Mouse (Mus musculus): ENCODE results near the gene Rbm20.
"Not testable (repeated sequence)": the region's sequence is repeated elsewhere in the genome, so short reads cannot be mapped to it uniquely, and the experiment has no call there.

The Rbm20 gene

DNA sequence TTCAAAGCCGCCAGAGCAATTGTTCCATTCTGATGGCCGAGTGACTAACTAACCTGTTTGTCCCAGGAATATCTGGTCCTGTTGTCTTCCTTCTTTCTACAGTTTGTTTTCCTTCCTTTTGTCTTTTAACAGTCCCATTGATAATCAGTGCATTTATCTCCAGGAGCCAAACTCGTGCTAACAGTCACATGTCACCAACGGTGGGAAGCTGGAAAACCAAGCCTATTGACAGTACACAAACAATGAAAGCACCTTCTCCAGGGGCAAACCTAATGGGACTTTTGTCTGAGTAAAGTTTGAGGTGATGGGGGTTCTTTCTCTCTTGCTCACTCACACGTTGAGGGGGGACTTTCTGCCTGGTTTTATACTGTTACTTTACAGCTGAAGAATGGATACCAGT is 213.2 kb downstream of the Rbm20 start:
- no peak for DNase-seq

DNA sequence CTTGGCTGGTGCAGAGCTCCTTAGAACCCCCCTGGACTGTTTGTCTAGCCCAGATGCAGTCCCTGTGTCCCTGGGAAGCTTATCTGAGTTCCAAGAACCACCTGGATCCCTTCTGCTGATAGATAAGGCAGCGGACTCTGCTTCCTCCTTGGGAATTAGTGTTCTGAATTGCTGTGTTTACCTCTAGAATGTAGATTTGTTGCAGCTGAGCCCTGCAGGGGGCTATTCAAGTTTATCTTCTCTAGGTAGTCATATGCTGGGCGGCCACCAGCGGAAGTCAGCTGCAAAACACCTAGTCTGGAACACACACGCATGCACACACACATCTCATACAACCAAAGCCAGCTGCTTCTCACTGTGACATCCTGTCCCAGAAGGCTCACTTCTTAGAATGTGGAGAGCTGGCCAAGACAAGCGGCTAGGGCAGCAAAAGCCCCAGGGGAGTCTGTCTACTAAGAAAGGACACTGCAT is 213.7 kb downstream of the Rbm20 start:
- DNase-seq: peak; percentile 78 to 89

DNA sequence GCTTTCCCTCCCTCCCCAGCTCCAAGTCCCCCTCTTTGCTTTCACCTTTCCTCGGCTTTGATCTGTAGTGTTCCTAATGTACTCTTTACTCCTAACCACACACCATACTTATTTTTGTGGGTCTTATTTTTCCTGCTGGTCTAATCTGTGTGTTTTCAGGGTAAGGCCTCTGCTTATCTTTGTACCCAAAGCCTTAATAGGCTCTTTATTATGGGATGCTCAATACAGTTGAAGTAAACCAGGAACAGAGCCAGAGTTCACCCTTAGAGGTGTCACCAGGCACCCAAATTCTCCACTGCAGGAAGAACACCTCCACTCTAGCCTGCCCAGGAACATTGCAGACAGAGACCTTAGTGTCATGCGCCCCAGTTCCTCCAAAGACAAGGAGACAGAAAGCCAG is 214.5 kb downstream of the Rbm20 start:
- DNase-seq: no peak

DNA sequence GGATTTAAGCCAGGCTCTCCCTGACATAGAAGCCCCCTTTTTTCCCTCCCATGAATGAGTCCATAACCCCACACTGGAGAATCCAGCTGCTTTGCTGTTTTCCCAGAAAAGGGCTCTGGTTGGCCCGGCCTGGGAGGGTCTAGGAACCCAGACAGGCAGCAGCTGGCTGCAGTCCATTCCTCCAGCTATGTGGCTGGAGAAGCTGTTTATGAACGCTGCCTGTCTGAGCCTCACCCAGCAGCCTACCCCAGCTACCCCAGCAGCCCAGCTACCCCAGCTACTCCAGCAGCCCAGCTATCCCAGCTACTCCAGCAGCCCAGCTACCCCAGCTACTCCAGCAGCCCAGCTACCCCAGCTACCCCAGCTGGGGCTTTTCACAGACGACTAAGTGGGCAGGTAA is 215.0 kb downstream of the Rbm20 start, which contains the start of gene Pdcd4:
TSS of gene Pdcd4 (plus strand) at position 171 of the 400 bp plus-strand sequence.
- peak; percentile 35 to 54 for DNase-seq

DNA sequence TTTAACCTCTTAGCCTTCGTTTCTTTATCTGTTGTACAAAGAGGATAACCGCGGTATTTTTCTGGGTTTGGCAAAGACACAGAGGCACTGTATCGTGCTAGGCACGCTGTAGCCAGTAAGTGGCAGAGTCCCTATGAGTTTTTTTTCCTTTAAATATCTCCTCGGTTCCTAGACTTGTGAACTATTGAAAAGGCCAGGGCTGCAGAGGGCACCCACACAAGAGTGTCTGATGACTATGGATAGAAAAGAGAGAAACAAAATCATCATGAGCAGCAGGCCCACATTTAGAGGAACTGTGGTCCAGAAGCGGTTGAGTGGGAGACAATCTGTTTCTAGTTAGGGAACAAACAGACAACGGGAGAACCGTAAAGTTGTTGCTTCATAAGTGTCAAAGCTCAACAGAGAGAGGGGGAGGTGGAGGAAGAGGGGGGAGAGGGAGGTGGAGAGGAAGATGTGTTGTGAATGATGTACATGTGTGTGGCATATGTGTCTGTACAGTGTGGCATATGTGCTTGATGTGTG is 215.8 kb downstream of the Rbm20 start:
- DNase-seq: peak in 1 of 2 experiments; percentile 30

DNA sequence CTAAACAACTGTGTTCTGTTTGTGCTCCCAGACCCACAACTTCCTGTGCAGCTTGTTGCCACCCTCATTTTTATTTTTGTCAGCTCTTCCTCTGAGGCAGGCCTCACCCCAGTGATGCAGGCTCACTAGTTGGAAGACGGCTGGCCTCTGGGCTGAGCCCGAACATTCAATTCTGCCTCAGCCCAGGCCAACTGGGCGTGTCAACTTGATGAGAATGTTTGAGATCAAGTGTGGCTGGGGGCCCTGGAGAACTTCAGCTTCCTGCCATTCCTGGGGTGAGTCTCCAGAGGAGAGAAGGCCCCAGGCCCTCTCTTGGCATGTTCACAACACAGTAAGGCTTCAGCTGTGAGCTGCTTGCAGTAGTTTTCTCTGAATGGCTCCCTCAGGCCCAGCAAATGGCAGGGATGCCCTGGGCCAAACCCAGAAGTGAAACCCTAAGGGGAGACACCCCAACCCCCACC is 216.6 kb downstream of the Rbm20 start:
- peak; percentile 75 to 82 for DNase-seq

DNA sequence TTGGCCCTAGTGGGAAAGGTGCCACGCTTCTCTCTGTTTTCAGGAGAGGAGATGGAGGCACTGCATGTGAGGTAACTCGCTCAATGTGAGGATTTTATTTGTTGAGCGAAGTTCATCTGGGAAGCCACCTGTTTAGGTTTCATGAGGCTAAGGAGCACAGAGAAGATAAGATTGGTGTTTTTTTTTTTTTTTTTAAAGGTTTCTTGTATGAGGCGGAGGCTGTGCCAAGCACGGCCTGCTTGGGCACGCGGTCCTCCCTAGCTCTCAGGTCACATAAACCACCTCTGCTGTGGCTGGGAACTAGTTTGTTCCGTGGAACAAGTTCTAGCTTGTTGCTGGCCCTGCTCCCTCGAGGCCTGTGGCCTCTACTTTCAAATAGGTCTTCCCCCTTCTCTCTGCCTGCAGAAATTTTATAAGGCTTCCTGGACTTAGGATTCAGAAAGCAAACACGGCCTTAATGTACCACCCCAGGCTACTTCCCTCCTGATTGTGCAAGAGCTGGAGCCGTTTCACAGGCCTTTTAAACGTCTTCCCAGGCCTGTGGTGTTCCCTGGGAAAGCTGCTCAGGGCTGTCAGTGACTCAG is 217.5 kb downstream of the Rbm20 start:
- peak in 1 of 2 experiments; percentile 41 for DNase-seq

DNA sequence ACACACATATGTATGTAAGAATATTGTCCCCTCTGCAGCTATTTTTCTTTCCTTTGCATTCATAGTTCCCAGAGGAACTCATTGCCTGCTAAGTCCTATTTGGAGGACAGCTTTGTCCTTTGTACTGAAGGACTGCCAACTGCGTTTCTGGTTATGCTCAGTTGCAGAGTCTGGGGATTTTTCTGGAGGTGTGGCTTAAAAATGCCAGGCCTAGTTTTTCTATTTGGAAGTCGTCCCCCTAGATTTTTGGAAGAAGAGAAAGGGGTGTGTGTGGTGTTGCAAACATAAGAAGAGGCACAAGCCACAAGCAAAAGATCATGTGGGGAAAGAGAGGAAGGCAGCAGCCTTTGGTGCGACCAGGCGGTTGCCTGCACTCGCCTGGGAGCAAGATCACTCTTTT is 220.9 kb downstream of the Rbm20 start:
- DNase-seq: no peak

DNA sequence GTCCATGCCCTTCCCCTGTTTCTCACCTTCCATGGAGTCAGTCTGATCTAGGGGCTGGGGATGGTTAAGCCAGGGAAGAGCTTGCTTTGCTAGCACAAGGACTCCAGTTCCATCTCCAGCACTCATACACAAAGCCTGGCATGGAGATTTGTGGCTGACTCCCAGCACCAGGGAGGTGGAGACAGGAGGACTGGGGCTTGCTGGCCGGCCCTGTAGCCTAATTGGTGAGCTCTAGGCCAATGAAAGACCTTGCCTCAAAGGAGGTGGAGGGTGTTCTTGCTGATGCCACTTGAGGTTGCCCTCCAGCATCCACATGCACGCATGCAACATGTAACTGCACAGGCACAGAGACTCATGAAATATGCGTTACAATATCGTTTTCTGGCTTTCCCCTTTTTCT is 221.4 kb downstream of the Rbm20 start:
- DNase-seq: no peak

DNA sequence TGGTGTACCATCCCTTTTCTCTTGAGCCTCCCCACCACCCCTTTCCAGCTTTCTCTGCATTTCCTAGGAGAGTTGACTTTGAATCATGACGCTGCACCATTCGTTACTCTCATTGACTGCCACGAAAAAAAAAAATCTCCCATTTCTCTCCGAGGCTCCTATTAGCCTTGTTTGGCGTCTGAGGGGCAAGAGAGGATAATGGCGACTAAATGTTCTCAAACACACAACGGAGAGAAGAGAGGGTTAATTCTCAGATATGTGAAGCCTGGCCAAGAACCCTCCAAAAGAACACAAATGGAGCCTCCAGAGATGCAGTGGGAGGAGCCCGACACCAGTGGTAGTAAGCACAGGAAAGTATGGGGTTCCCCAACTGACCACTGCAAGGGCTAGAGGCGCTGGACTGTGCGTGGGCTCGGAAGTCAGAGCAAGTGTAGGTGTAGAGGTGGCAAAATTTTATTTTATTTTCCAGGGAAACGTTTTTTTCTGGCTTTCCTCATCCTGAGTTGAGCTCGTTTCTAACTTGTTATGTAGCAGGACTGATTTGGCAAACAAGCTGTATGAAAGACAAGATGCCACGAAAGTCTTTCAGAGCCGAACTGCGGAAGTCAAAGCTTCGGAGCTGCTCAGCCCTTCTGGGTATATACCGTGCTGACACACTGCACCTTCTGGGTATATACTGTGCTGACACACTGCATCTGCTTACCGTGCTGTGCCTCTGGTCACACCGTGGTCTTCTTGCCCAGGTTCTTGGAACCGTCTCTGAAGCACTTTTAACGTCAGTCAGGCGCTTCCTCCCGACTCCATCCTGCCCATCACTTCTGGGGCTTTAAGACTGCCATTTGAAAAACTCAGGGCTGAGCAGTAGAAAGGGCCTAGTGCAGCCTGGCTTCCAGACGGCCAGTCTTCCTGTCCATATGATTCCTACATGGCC is 222.1 kb downstream of the Rbm20 start:
- no peak for DNase-seq

DNA sequence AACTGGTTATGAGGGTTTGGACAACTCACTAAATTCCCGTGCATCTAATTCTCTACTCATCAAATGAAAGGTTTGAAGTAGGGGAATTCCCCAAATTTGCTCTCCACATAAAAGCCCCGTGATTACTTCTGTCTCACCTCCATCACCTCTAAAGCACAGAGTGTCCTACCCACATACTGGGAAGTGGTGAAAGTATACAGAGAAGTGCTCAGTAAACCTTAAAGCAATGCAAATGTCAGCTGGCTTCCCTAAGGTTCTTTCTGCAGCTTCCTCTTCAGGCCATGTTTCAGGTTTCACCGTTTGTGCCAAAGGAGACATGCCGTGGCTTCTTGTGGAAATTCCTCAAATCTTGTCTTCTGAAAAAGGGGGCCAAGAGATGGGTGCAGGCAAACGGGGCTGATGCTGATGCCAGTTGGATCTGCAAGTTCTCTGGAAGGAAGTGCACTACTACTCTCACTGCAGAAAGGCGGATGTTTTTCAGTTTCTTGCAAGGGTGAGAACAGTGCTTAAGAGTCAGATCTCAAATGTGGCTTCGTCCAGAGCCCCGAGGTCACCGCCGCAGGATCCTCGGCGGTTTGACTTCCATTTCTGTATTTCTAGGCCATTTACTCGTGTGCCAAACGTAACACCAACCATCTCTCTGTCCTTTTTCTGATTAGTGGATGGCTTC is 223.0 kb downstream of the Rbm20 start:
- DNase-seq: peak; percentile 33 to 46

DNA sequence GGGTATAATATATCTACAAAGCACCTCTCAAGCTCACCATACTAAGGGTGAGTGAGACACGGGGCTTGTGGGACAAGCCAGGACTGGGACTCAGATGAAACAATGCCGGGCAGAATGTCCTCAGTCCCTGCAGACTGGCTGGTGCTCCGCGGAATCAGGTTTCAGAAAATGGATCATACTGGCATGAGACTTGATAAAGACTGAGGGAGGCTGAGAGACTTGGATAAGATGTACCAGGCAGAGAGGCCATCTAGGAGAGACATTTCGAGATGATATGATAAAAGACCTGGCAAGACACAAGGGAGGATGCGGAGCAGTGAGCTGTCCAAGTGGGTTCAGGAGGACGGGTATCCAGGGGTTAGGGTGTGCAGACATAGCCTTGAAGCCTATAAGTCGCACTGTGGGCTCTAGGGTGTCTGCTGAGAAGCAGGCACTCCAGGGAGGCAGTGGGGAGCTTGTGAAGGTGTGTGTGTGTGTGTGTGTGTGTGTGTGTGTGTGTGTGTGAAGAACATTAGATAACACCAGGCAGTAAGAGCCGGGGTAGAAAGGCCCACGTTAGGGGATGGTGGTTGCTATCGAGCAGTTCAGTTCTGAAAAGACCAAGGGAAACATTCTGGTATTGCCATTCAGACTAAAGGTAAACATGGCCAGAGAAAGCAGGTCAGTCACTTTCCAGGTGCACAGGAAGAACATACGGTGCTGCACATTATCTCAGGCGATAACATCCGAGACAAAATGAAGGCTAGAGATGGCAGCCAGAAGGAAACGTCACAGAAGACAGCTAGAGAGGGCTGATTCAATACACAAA is 225.0 kb downstream of the Rbm20 start:
- peak; percentile 49 for DNase-seq

DNA sequence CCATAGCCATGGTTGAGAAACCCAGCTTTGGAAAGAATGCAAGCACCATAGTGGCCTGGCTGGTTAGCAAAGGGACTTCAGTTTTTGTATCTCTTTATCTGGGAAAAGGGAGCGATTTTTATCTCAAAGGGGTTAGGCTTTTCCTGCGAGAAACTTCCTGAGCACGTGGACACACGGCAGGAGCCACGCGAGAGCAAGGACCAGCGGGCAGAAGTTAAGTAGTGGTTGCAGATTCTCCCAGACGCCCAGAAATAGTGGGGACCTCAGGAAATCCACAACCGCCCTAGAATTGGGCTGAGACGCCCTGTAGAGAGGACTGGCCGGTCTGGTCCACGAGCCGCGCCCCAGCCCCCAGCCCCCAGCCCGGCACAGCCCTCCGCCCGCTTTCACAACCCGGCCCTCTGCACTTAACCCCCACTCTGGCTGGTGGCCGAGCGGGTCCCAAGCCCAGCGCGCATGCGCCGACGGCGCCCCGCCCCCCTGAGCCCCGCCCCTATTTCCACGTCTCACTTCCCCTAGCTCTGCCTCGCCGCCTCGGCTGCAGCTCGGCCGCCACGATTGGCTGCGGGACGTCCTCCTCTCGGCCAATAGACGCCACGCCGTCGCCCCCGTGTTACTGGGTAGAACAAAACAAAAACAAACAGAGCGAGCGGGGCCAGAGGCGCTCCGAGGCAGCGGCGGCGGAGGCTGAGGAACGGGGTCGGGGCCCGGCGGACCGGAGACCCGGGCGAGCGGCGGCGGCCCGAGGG is 225.8 kb downstream of the Rbm20 start:
- DNase-seq: peak; percentile 93 to 98

DNA sequence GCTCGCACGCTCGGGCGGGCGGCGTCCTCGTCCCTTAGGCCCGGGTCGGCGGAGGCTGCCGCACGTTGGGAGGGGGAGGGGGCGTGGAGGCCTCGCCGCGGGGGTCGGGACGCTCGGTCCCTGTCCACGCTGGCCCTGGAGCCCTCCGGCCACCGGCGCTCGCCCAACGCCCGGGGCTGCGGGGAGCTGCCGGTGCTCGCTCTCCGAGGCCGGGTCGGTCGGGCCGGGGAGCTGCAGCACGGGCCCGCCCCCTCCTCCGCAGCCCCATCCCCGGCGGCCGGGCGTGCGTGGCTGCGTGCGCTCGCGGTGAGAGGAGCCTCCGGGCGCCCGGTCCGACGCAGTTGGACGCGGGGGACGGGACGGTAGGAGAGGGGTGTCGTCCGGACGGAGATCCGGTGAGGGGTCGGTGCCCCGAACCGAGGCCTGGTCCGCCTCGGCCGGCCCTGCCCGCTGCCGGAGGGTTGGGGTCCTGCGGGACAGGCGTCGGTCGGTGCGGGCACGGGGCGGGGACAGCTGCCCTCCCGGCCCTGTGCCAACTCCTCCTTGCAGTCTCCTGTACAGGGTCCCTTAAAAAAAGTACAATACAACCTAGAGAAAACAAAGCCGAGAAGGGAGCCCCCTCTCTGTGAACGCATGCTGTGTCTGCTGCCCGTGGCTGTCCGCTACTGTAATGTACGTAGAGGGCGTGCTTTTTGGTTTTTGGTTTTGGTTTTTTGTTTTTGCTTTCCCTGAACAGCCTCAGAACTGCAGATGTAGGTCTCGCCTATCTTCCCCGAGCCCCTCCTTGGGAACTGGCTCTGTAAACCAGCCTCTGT is 226.6 kb downstream of the Rbm20 start:
- peak; percentile 71 to 76 for DNase-seq

DNA sequence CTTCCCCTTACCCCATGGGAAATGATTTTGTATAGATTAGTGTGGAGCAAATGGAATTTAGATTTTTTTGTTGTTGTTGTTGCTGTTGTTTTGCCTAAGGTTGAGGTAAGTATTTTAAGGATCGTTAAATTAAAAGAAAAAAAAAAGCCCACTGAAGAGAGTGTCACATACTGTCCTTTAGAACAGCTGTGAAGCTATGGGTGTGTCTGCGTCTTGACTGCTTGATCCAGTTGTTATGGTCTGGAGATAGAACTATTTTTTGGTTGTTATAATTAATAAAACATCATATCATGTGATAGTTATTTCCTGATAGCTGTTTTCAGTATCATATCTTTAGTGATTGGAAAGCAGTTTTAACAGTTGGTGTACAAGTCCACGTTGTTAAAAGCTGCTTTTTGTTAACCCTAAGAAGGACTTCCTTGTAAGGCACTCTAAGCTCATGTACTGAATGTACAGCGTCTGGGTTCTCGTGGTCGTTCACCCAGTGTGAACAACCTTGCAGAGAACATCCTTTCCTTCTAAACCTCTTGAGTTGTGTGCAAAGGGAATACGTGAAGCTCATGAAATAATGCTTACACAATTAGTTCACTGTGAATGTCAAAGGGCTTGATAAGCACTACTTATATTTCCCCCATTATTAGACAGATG is 227.9 kb downstream of the Rbm20 start:
- no peak for DNase-seq

DNA sequence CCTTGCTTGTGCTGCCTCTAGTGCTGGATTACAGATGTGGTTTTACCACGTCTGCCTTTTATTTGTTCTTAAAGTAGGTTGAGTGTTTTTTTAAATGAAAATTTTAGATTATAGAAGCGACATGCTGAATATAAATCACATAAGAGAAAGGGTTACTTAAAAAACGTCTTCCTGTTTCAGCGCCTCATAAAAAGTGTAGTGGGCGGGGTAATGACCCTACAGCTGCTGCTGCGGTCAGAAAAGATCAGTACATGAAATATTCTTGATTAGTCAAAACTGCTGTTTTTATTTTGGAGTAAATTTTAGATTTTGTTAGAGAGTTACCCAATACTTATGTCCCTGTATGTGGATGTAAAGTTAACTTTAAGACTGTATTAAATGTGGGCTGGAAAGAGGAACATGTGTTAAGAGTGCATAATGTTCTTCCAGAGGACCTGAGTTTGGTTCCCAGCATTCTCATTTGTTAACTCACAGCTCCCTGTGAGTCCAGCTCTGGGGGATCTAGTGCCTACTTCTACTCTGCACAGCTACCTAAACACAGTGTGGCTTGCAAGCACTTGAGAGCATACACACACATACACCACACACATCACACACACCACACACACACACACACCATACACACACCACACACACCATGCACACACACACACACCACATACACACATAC is 229.1 kb downstream of the Rbm20 start:
- no peak for DNase-seq

DNA sequence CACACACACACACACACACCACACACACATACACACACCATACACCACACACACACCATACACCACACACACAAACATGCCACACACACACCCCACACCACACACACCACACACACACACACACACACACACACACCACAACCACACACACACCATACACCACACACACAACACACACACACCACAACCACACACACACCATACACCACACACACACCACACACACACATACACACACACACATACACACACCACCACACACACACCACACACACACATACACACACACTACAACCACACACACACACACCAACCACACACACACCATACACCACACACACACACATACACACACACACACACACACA is 229.6 kb downstream of the Rbm20 start:
- not testable (repeated sequence) for DNase-seq

DNA sequence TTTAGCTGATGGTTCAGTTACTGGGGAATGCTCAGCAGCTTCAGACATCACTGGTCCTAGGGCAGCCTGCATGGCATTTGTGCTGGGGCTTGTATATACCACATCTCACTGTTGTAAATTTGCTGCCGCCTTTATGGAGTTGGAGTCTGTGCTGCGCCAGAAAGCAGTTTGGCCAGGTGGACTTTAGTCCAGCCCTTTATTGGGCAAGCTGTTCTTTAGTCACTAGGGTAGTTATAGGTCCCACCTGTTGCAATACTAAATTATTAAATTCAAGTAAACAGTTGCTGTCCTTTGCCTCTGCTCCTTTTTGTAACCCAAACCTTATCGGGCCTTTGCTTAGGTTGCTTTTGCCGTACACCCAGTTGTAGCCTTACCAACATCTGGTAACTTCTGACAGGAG is 237.8 kb downstream of the Rbm20 start:
- no peak for DNase-seq

Measured in thymus, postnatal 36 days (tissue).